Mouse (Mus musculus): ENCODE data around the gene Wdr19. TPM values are rescaled to one million over a fixed set of nuclear protein-coding genes. Genes with fewer than 3 reads are reported as not detected.

Gene Wdr19
- 7.1 TPM for polyA plus RNA-seq (2017; shearing (Covaris generic))

DNA sequence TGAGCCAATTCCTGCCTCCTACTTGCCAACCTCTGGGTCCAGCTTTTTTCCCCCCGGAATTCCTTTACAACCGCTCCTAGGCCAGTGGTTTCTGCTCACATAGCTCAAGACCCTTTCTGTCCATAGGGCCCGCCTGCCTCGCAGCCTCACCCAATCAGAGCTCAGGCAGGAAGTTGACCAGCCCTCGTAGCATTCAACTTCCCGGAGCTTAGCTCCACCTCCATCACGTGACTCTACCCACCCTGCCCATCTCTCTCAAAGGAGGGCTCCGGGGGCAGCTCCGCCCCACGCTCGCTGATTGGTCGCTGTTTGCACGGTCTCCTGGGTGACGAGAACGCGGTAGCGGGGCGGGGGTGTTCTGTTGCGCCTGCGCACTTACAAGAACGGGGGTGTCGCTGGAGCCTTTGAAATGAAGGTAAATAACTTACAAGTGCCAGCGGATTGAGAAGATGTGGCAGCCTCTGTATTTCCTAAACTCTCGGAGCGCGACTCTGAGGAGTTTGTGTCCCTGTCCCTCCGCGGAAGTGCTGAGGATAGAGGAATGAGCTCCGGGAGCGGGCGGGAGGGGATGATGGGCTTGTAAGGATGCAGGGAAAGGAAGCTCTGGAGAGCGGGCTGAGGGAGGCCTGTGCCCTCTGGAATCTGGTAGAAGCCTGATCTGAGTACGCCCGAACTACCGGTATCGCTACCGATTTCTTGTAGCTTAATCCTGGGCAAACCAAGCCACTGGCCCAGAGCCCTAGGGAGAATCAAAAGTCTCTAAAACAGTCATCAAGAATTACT is at the start of gene Wdr19:
Gene Wdr19 (plus strand): TSS at position 351 of the 783 bp plus-strand sequence.

Other genes starting within 250 kb of the Wdr19 start
- gene Tlr6, start 239.6 kb upstream of the Wdr19 start, polyA plus RNA-seq (2017; shearing (Covaris generic)): 5.4 TPM
- gene Fam114a1, start 229.6 kb upstream of the Wdr19 start, polyA plus RNA-seq (2017; shearing (Covaris generic)): 3.0 TPM
- gene Tmem156, start 107.6 kb upstream of the Wdr19 start, polyA plus RNA-seq (2017; shearing (Covaris generic)): 29.6 TPM
- gene Klhl5, start 92.2 kb upstream of the Wdr19 start, polyA plus RNA-seq (2017; shearing (Covaris generic)): 3.7 TPM
- 71.8 TPM for gene Rfc1, start 136.0 kb downstream of the Wdr19 start, polyA plus RNA-seq (2017; shearing (Covaris generic))
- not detected for gene Klb, start 148.6 kb downstream of the Wdr19 start, polyA plus RNA-seq (2017; shearing (Covaris generic))
- gene Rpl9, start 191.7 kb downstream of the Wdr19 start, polyA plus RNA-seq (2017; shearing (Covaris generic)): 1,382 TPM
- gene Lias, start 191.8 kb downstream of the Wdr19 start, polyA plus RNA-seq (2017; shearing (Covaris generic)): 59.2 TPM
- gene Ugdh, start 236.3 kb downstream of the Wdr19 start, polyA plus RNA-seq (2017; shearing (Covaris generic)): 49.8 TPM